Comparison of ENCODE assay signal across 28 mouse cellular contexts in genomic region chr15:12619273-12619672, GRCm38 (mm10).
"Had no signal": no experiment of that assay in that cellular context is flagged by ENCODE, and none has a peak within 500 bp of the region (broad histone marks: within the 10 kb centered on the region; RNA-seq: fewer than 3 reads in every experiment).

No protein-coding gene starts in this region.

- H3K27ac ChIP-seq: embryonic facial prominence, embryonic 10.5 days; embryonic facial prominence, embryonic 12.5 days; embryonic facial prominence, embryonic 13.5 days; embryonic facial prominence, embryonic 15.5 days; forebrain, embryonic 10.5 days; forebrain, embryonic 12.5 days; forebrain, embryonic 13.5 days; forebrain, embryonic 15.5 days had no signal

- DNase-seq: cerebellum, adult 18-20 months; cerebellum, adult 2 months; cerebellum, adult 8-10 months; cerebellum, adult 9-10 months; cerebellum, adult 9-11 months; cerebellum, postnatal 10 days; cerebellum, postnatal 14 days; cerebellum, postnatal 25 days; cerebellum, postnatal 36 days; embryo, embryonic 11 days; forebrain, postnatal 0 days; gastrocnemius, adult 2 months; gastrocnemius, postnatal 10 days; gastrocnemius, postnatal 14 days; gastrocnemius, postnatal 25 days; gastrocnemius, postnatal 36 days; heart, adult 18-20 months had no signal

- H3K4me2 ChIP-seq: embryonic facial prominence, embryonic 12.5 days; embryonic facial prominence, embryonic 13.5 days; embryonic facial prominence, embryonic 15.5 days; forebrain, embryonic 12.5 days; forebrain, embryonic 13.5 days; forebrain, embryonic 15.5 days had no signal

- H3K9me3 ChIP-seq: embryonic facial prominence, embryonic 12.5 days; embryonic facial prominence, embryonic 15.5 days; forebrain, embryonic 10.5 days; forebrain, embryonic 12.5 days; forebrain, embryonic 13.5 days; forebrain, embryonic 15.5 days had no signal

- H3K4me1 ChIP-seq: forebrain, embryonic 13.5 days had no signal

- H3K27me3 ChIP-seq: embryonic facial prominence, embryonic 12.5 days; embryonic facial prominence, embryonic 13.5 days; embryonic facial prominence, embryonic 15.5 days; forebrain, embryonic 12.5 days; forebrain, embryonic 13.5 days; forebrain, embryonic 15.5 days had no signal

- ATAC-seq: forebrain, embryonic 13.5 days; forebrain, embryonic 14.5 days; forebrain, embryonic 15.5 days; forebrain, embryonic 16.5 days; forebrain, postnatal 0 days had no signal

- H3K36me3 ChIP-seq: embryonic facial prominence, embryonic 10.5 days; embryonic facial prominence, embryonic 12.5 days; embryonic facial prominence, embryonic 13.5 days; embryonic facial prominence, embryonic 15.5 days; forebrain, embryonic 10.5 days; forebrain, embryonic 12.5 days; forebrain, embryonic 15.5 days had no signal

- H3K9ac ChIP-seq: embryonic facial prominence, embryonic 12.5 days; embryonic facial prominence, embryonic 13.5 days; embryonic facial prominence, embryonic 15.5 days; forebrain, embryonic 12.5 days; forebrain, embryonic 13.5 days; forebrain, embryonic 15.5 days; forebrain, postnatal 0 days had no signal

- H3K4me3 ChIP-seq: embryonic facial prominence, embryonic 10.5 days; embryonic facial prominence, embryonic 12.5 days; embryonic facial prominence, embryonic 13.5 days; embryonic facial prominence, embryonic 15.5 days; erythroblast, embryonic 14.5 days; forebrain, embryonic 10.5 days; forebrain, embryonic 12.5 days; forebrain, embryonic 13.5 days; forebrain, embryonic 15.5 days; gastrocnemius, adult 2 months had no signal
